Mouse (Mus musculus) layer of hippocampus, postnatal 36 days (tissue): ENCODE measurements around the gene Rnf11. TPM values are rescaled to one million over a fixed set of nuclear protein-coding genes. Genes with fewer than 3 reads are reported as not detected.

Experiments used
- DNase-seq, 2 experiments: peaks; one replicate each; pipeline ENCODE4 v3.0.0; 2022
- total RNA-seq, 2 experiments: library from RNA; stranded (reverse); gene quantifications; 2 replicates each; pipeline ENCODE4 v1.2.3; 2021

Gene Rnf11
- total RNA-seq, 2 experiments from 2014 or later, result 181 to 188 TPM

- no peak for DNase-seq
Observed at GRCm38 (mm10) chr4:109444471-109444870, 40.1 kb downstream of the Rnf11 start.

- no peak for DNase-seq
Observed at GRCm38 (mm10) chr4:109442649-109443048, 41.9 kb downstream of the Rnf11 start.

GRCm38 (mm10) chr4:109442126-109442525, 42.4 kb downstream of the Rnf11 start:
- no peak for DNase-seq

GRCm38 (mm10) chr4:109441000-109441399, 43.5 kb downstream of the Rnf11 start:
- DNase-seq, result no peak

GRCm38 (mm10) chr4:109440381-109440780, 44.1 kb downstream of the Rnf11 start:
- no peak for DNase-seq

- no peak for DNase-seq
Observed at GRCm38 (mm10) chr4:109439825-109440248, 44.7 kb downstream of the Rnf11 start.

- DNase-seq, result no peak
Observed at GRCm38 (mm10) chr4:109439101-109439500, 45.4 kb downstream of the Rnf11 start.

- DNase-seq, result peak; percentile 37 to 41
Observed at GRCm38 (mm10) chr4:109437913-109438878, 46.3 kb downstream of the Rnf11 start.

- no peak for DNase-seq
Observed at GRCm38 (mm10) chr4:109434256-109434655, 50.3 kb downstream of the Rnf11 start.

- DNase-seq, result no peak
Observed at GRCm38 (mm10) chr4:109433641-109434040, 50.9 kb downstream of the Rnf11 start.

GRCm38 (mm10) chr4:109432668-109433375, 51.7 kb downstream of the Rnf11 start:
- no peak for DNase-seq

- DNase-seq, result no peak
Observed at GRCm38 (mm10) chr4:109430854-109431253, 53.7 kb downstream of the Rnf11 start.

- DNase-seq, result no peak
Observed at GRCm38 (mm10) chr4:109430250-109430649, 54.3 kb downstream of the Rnf11 start.

GRCm38 (mm10) chr4:109427058-109427457, 57.5 kb downstream of the Rnf11 start:
- DNase-seq, result no peak

- no peak for DNase-seq
Observed at GRCm38 (mm10) chr4:109423438-109423837, 61.1 kb downstream of the Rnf11 start.

- no peak for DNase-seq
Observed at GRCm38 (mm10) chr4:109422436-109422835, 62.1 kb downstream of the Rnf11 start.

GRCm38 (mm10) chr4:109421608-109422007, 62.9 kb downstream of the Rnf11 start:
- no peak for DNase-seq

GRCm38 (mm10) chr4:109420138-109420795, 64.3 kb downstream of the Rnf11 start:
- no peak for DNase-seq

GRCm38 (mm10) chr4:109419563-109419962, 65.0 kb downstream of the Rnf11 start:
- no peak for DNase-seq

GRCm38 (mm10) chr4:109419017-109419416, 65.5 kb downstream of the Rnf11 start:
- no peak for DNase-seq

- no peak for DNase-seq
Observed at GRCm38 (mm10) chr4:109417998-109418397, 66.5 kb downstream of the Rnf11 start.

GRCm38 (mm10) chr4:109412233-109412632, 72.3 kb downstream of the Rnf11 start:
- DNase-seq, result no peak
